ENCODE assay signal across 11 mouse cellular contexts in the genomic region with DNA sequence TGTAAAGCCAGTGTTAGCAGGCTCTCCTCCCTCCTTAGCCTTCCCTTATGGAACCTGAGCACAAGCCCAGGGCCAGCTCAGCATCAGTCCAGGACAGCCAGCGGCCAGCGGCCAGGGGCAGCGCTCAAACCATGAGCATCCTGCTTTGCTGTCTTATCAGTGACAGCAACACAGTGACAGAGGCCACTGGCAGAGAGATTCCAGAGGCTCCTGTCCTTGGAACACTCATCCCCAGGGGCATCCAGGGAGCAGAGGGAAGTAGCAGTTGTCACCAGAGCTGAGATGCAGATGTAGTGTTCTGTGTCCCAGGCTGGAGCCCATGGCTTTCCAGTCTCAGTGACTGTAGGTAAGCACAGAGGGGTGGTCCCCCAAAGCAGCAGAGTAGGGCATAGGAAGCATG. TPM values are rescaled to one million over a fixed set of nuclear protein-coding genes. Genes with fewer than 3 reads are reported as not detected.
DNase-seq lines count a peak whose midpoint lies in the region; ATAC-seq lines count a peak whose summit lies in the region.
"Had no signal": no experiment of that assay in that cellular context is flagged by ENCODE, and none has a peak within 500 bp of the region (broad histone marks: within the 10 kb centered on the region; RNA-seq: fewer than 3 reads in every experiment).

No protein-coding gene starts in this region.

- no peaks in the 10 kb centered on the region for H3K27me3 ChIP-seq in heart, embryonic 15.5 days
- no peaks in the 10 kb centered on the region for H3K27me3 ChIP-seq in hindbrain, embryonic 16.5 days (replicated peaks; ENCODE audit: control insufficient read depth, insufficient read depth, low read length)
- no peaks in the 10 kb centered on the region for H3K27me3 ChIP-seq in neural tube, embryonic 15.5 days (replicated peaks)

- no peak overlapping the region for H3K9ac ChIP-seq in heart, embryonic 15.5 days
- H3K9ac ChIP-seq in hindbrain, embryonic 16.5 days (ENCODE audit: low read depth, low read length) = no peak overlapping the region
- no peak overlapping the region for H3K9ac ChIP-seq in neural tube, embryonic 15.5 days (replicated peaks)

- DNase-seq in heart, adult 11 months = no peak
- peak; percentile 52 for DNase-seq in MN1 (ENCODE audit: low spot score)
- DNase-seq in adrenal gland, postnatal 14 days = peak; percentile 70
- no peak for DNase-seq in T-cell, adult 2 months (ENCODE audit: low spot score)
- DNase-seq: cerebellum, adult 18-20 months; lung, adult 2 months; right cerebral cortex, postnatal 14 days had no signal

- no peaks in the 10 kb centered on the region for H3K9me3 ChIP-seq in heart, embryonic 15.5 days (replicated peaks)
- H3K9me3 ChIP-seq in hindbrain, embryonic 16.5 days (ENCODE audit: control insufficient read depth, low read length) = no peaks in the 10 kb centered on the region
- no peaks in the 10 kb centered on the region for H3K9me3 ChIP-seq in neural tube, embryonic 15.5 days (replicated peaks)

- H3K27ac ChIP-seq in heart, embryonic 15.5 days = no peak overlapping the region
- peak overlapping the region; percentile 78 for H3K27ac ChIP-seq in hindbrain, embryonic 16.5 days (ENCODE audit: low read depth, low read length)
- no peak overlapping the region for H3K27ac ChIP-seq in neural tube, embryonic 15.5 days (replicated peaks)

- H3K4me1 ChIP-seq in heart, embryonic 15.5 days (replicated peaks) = peaks cover 40% of the 10 kb centered on the region
- peaks cover 24% of the 10 kb centered on the region for H3K4me1 ChIP-seq in hindbrain, embryonic 16.5 days (ENCODE audit: control insufficient read depth, insufficient read depth, low read depth, low read length)
- peaks cover 22% of the 10 kb centered on the region for H3K4me1 ChIP-seq in neural tube, embryonic 15.5 days

- no peaks in the 10 kb centered on the region for H3K36me3 ChIP-seq in heart, embryonic 15.5 days
- H3K36me3 ChIP-seq in hindbrain, embryonic 16.5 days (ENCODE audit: control insufficient read depth, insufficient read depth, low read length) = no peaks in the 10 kb centered on the region
- no peaks in the 10 kb centered on the region for H3K36me3 ChIP-seq in neural tube, embryonic 15.5 days

- H3K4me3 ChIP-seq in heart, embryonic 15.5 days = no peak overlapping the region
- H3K4me3 ChIP-seq in hindbrain, embryonic 16.5 days (ENCODE audit: low read length) = no peak overlapping the region
- H3K4me3 ChIP-seq in neural tube, embryonic 15.5 days (replicated peaks) = no peak overlapping the region

- no peak overlapping the region for H3K4me2 ChIP-seq in heart, embryonic 15.5 days
- no peak overlapping the region for H3K4me2 ChIP-seq in hindbrain, embryonic 16.5 days (ENCODE audit: low read length)
- no peak overlapping the region for H3K4me2 ChIP-seq in neural tube, embryonic 15.5 days

- 16% methylated on average over 3 of the region's 3 CpGs for WGBS in heart, embryonic 15.5 days
- WGBS in hindbrain, embryonic 16.5 days = 66% methylated on average over 3 of the region's 3 CpGs
- 89% methylated on average over 3 of the region's 3 CpGs for WGBS in neural tube, embryonic 15.5 days

- ATAC-seq in heart, embryonic 15.5 days (replicated peaks; ENCODE audit: insufficient number of reproducible peaks, insufficient read depth, low FRiP score, low read depth) = 0 out of 2 replicates have a peak, but pooled peaks have one; percentile 18
- ATAC-seq in hindbrain, embryonic 16.5 days = no peak
- no peak for ATAC-seq in granulocyte monocyte progenitor cell, adult 5-6 weeks (replicated peaks; ENCODE audit: poor library complexity, severe bottlenecking)
- ATAC-seq in neural tube, embryonic 15.5 days (ENCODE audit: low FRiP score) = no peak

RNA-seq across cellular contexts. Expression of a gene that starts 32.5 kb away (rescaled TPM):
- polyA plus RNA-seq in heart, embryonic 15.5 days (2015; fragmentation: Nextera tagmentation; extraction: Ambion mirVana) = 2.5 and 2.7 TPM in 2 replicates
- total RNA-seq in adrenal gland, postnatal 14 days (2021) = 50.0 and 51.1 TPM in 2 replicates
- 1.9 and 2.2 TPM in 2 replicates for polyA plus RNA-seq in hindbrain, embryonic 16.5 days (2015; fragmentation: Nextera tagmentation; extraction: Ambion mirVana)
- total RNA-seq in granulocyte monocyte progenitor cell, adult 5-6 weeks (2014; fragmentation: Nextera tagmentation) = 1.4 TPM in 2 replicates
- 0.65 and 3.6 TPM in 2 replicates for total RNA-seq in granulocyte monocyte progenitor cell, adult 5-6 weeks (2017)
- polyA plus RNA-seq in neural tube, embryonic 15.5 days (2015; fragmentation: Nextera tagmentation; extraction: Ambion mirVana) = 1.3 and 1.8 TPM in 2 replicates

Comparison
In these comparisons a context has a peak if more than half of its experiments do, and no peak if none do; other contexts are left out.
1. DNase-seq: peak in MN1 (single experiment) and adrenal gland, postnatal 14 days (single experiment); none in heart, adult 11 months (single experiment) and T-cell, adult 2 months (single experiment).